Mouse (Mus musculus) adrenal gland, adult 2 months (tissue): Measurements from ENCODE around the gene Rgl1. TPM values are rescaled to one million over a fixed set of nuclear protein-coding genes. Genes with fewer than 3 reads are reported as not detected.

Experiments used
- DNase-seq: peaks from one replicate; pipeline ENCODE4 v3.0.0; 2021
- long read RNA-seq: library from polyadenylated mRNA; stranded (forward); transcript quantifications from one replicate; pipeline ENCODE4 v2.0.0, GENCODE M21; 2021
- polyA plus RNA-seq: library from polyadenylated mRNA; depleted of rRNA; stranded (reverse); fragments of >200 nt; gene quantifications from 2 replicates; pipeline ENCODE4 v1.2.3, GENCODE M21; 2012; rRNA removed
- total RNA-seq, 2 experiments: library from RNA; stranded (reverse); gene quantifications; 2 replicates each; pipeline ENCODE4 v1.2.3; 2021

The Rgl1 gene
- total RNA-seq = 10 to 100 TPM; 17.9 to 38.3 TPM
- polyA plus RNA-seq = 4.3 and 4.4 TPM in 2 replicates
- long read RNA-seq, full-length matches to known transcripts = 7 of 13 reads
- long read RNA-seq, partial matches to known transcripts = 3 of 13 reads
- long read RNA-seq, other reads (novel, unspliced or antisense) = 3 of 13 reads

- peak; percentile 99 for DNase-seq
These were observed at the start of gene Rgl1, which contains the start of gene Arpc5 for GRCm38 (mm10) chr1:152766032-152766772. TSS of gene Rgl1 (minus strand) at chr1:152766351. TSS of gene Arpc5 (plus strand) at chr1:152766542.

- DNase-seq = no peak
These were observed 49.1 kb upstream of the Rgl1 start for GRCm38 (mm10) chr1:152815265-152815701.

GRCm38 (mm10) chr1:152810533-152811439 lies 44.6 kb upstream of the Rgl1 start:
- DNase-seq = no peak

- peak; percentile 27 for DNase-seq
These were observed 43.5 kb upstream of the Rgl1 start for GRCm38 (mm10) chr1:152809541-152810252.

- no peak for DNase-seq
These were observed 42.2 kb upstream of the Rgl1 start for GRCm38 (mm10) chr1:152808392-152808680.

- no peak for DNase-seq
These were observed 41.7 kb upstream of the Rgl1 start for GRCm38 (mm10) chr1:152807619-152808391.

GRCm38 (mm10) chr1:152804907-152805306 lies 38.8 kb upstream of the Rgl1 start:
- DNase-seq = no peak

GRCm38 (mm10) chr1:152800633-152801176 lies 34.6 kb upstream of the Rgl1 start:
- DNase-seq = no peak

- no peak for DNase-seq
These were observed 33.7 kb upstream of the Rgl1 start, which contains the start of gene Ncf2 for GRCm38 (mm10) chr1:152799897-152800296. TSS of gene Ncf2 (plus strand) at chr1:152800194.

GRCm38 (mm10) chr1:152798125-152798524 lies 32.0 kb upstream of the Rgl1 start:
- DNase-seq = no peak

GRCm38 (mm10) chr1:152796683-152797263 lies 30.6 kb upstream of the Rgl1 start:
- DNase-seq = no peak

GRCm38 (mm10) chr1:152795688-152796255 lies 29.6 kb upstream of the Rgl1 start:
- no peak for DNase-seq

- DNase-seq = no peak
These were observed 27.5 kb upstream of the Rgl1 start for GRCm38 (mm10) chr1:152793495-152794130.

GRCm38 (mm10) chr1:152792736-152793494 lies 26.8 kb upstream of the Rgl1 start:
- no peak for DNase-seq

GRCm38 (mm10) chr1:152791269-152791668 lies 25.1 kb upstream of the Rgl1 start:
- DNase-seq = peak; percentile 60

GRCm38 (mm10) chr1:152790821-152791220 lies 24.7 kb upstream of the Rgl1 start:
- DNase-seq = no peak

GRCm38 (mm10) chr1:152790254-152790653 lies 24.1 kb upstream of the Rgl1 start:
- DNase-seq = peak; percentile 48

- no peak for DNase-seq
These were observed 22.0 kb upstream of the Rgl1 start for GRCm38 (mm10) chr1:152788121-152788660.

GRCm38 (mm10) chr1:152786953-152787352 lies 20.8 kb upstream of the Rgl1 start:
- DNase-seq = no peak
